Mouse (Mus musculus) right cerebral cortex, postnatal 10 days (tissue): ENCODE data around the gene Klhl29.

ENCODE experiments used
- DNase-seq, 2 experiments: peaks; one replicate each; pipeline ENCODE4 v3.0.0; 2021; ENCODE audit warnings: low spot score in 2 of 2

Klhl29 gene

DNA sequence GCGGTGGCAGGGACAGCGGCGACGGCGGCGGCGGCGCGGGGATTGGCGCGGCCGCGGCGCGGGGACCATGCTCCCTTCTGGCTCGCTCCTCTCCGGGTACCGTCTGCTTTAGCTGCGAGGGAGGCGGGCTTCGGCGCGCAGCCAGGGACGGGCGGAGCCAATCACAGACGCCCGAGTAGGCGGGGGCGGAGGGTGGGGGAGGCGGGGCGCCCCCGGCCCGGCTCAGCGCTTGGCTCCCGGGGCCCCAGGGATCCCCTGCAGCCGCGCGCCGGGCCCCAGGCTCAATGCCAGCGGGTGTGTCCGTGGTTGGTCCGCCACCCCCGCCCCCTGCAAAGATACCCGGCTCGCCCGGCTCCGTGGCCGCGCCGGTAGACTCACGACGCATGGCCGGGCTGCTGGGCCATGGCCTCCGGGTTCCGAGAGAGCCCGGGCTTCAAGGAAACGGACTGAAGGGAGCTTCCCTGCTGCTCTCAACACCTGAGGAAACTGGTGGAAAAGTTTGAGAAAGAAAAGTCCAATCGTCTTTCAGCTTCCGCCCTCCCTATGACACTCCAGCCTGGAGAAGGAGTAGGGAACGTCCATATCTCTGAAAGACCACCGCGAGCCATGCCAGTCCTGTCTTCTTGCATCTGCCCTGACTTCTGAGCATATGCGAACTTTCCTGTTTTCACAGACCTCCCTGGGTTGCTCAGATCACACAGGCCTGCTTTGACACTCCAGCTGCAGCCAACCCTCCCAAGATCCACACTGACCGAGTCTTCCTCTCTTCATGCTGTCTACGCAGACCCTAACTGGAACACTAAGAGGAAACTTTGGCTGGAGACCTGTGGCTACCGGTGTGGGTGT, at the start of gene Klhl29:
Gene Klhl29 (minus strand): TSS at position 67 of the 846 bp plus-strand sequence.
- peak; percentile 94 for DNase-seq

DNA sequence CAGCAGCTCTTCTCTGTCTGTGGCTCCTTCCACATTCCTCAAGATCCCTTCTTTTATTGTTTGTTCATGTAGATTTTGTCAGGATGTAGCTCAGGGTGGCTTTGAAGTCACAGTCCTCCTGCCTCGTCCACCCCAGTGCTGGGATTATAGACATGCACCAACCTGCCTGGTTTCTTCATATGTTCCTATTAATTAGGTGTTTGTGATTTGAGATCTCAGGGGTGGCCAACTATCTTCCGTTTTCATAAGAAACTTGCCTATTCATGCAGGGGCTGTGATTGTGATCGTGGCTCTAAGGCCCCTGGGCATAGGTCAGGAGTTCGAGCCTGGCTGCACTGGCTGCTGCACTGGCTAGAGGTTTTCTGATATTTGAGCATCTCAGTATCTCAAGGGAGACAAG, 49.8 kb upstream of the Klhl29 start:
- no peak for DNase-seq

DNA sequence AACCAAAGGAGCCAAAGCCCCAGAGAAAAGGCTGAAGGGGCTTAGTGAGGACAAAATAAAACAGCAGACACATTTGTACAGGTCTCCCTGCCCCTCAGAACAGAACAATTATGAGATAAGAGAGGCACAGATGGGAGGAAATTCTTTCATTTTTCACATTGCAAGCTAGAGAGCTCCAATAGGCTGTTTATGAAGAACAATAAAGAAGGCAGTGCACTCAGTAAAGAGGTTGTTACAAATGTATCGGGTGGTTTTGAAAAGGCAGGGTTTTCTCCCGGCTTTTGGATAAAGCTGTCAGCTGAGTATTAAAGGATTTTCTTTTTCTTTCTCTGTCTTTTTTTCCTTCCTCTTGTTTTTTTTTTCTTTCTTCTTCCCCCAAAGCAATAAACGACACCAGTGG, 40.3 kb upstream of the Klhl29 start:
- DNase-seq = no peak

- no peak for DNase-seq
Observed at GRCm38 (mm10) chr12:5413976-5414375, 38.5 kb upstream of the Klhl29 start.

GRCm38 (mm10) chr12:5411761-5412537, 36.5 kb upstream of the Klhl29 start:
- no peak for DNase-seq

- DNase-seq = peak; percentile 53 to 68
Observed at GRCm38 (mm10) chr12:5411346-5411745, 35.9 kb upstream of the Klhl29 start.

GRCm38 (mm10) chr12:5410391-5411115, 35.1 kb upstream of the Klhl29 start:
- DNase-seq = peak; percentile 91 to 94

- peak in 1 of 2 experiments; percentile 29 for DNase-seq
Observed at GRCm38 (mm10) chr12:5407175-5407574, 31.7 kb upstream of the Klhl29 start.

DNA sequence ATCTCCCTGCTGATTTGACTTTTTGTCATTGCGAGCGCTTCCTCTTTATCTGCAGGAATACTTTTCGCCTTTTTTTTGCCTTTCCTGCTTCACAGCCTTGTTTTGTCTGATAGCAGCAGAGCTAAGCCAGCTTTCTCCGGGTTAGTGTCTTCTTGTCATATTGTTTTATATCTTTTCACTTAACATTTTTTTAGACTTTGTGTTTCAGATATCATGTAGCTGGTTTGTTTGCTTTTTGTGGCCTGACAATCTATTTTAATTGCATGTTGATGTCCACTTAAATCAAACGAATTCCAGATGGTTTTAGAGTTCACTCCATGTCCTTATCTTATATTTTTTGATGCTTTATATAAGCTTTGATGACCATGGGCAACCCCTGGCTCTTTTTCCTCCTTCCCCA, 21.9 kb upstream of the Klhl29 start:
- no peak for DNase-seq

- DNase-seq = no peak
Observed at GRCm38 (mm10) chr12:5395188-5395587, 19.7 kb upstream of the Klhl29 start.

GRCm38 (mm10) chr12:5387112-5387511, 11.6 kb upstream of the Klhl29 start:
- DNase-seq = no peak

- DNase-seq = no peak
Observed at GRCm38 (mm10) chr12:5386688-5387087, 11.2 kb upstream of the Klhl29 start.

DNA sequence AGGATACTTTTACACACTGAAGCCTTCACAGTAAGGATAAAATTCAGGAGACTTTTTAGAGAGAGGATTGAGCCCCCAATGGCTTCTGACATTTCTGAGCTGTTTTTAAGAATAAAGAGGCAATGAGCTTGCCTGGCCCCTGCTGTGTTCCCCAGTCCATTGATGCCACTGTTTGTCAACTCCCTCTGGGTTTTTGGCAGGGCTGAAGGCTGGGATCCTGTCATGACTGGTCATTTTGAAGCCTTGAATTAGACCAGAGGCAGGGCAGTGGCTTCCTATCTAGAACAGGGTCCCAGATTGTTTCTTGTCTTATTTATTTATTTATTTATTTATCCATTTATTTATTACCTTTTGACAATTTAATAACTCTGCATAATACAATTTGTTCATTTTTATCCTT, 6.2 kb upstream of the Klhl29 start:
- DNase-seq = no peak

- peak in 1 of 2 experiments; percentile 60 for DNase-seq
Observed at GRCm38 (mm10) chr12:5374684-5375615, 532 bp downstream of the Klhl29 start.

- DNase-seq = peak; percentile 51 to 57
Observed at GRCm38 (mm10) chr12:5374196-5374683, 1.2 kb downstream of the Klhl29 start.

DNA sequence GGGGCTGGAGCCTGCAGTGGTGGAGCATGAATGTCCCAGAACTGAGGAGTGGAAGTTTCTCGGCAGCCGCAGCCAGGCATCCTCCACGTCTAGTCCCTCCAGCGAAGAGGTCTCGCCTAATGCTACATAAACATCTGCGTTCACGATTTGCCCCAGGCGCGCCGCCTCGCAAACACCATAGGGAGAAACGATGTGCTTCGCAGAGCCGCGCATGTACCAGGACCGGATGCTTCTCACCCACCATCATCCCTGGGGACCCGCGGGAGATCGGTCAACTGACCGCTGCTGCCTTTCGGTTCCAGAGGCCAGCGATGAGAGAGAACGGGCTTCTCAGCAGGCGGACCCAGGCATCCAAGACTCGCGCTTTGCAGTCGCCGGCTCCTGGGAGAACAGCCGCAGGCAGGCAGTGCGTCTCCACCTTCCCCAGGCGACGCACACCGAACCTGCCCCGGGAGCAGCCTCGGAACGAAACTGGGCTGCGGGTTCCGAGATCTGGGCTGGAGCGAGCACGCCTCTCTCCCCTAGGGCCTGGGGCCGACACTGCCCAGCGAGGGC, 1.8 kb downstream of the Klhl29 start:
- peak in 1 of 2 experiments; percentile 53 for DNase-seq

GRCm38 (mm10) chr12:5369396-5369795, 6.1 kb downstream of the Klhl29 start:
- peak in 1 of 2 experiments; percentile 17 for DNase-seq

- no peak for DNase-seq
Observed at GRCm38 (mm10) chr12:5364836-5365235, 10.6 kb downstream of the Klhl29 start.

- no peak for DNase-seq
Observed at GRCm38 (mm10) chr12:5363961-5364634, 11.4 kb downstream of the Klhl29 start.

DNA sequence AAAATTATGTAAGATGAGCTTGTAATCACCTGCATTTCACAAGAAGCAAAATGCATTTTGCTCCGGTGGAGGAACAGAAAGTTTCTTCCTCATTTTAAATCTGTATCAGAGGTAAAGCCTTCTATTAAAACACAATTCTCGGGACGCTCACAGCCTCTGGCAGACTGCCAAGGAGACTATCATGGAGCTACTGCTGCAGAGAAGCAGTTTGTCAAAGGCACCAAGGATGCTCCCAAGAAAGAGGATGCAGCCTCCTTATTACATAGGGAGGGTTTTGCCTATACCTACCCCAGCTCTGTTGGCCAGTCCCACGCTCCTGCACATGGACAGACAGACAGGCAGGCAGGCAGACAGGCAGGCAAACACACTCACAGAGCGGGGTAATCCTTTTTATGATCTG, 16.4 kb downstream of the Klhl29 start:
- peak; percentile 63 to 76 for DNase-seq
